Mouse (Mus musculus): Measurements from ENCODE around the gene 2010111I01Rik. TPM values are rescaled to one million over a fixed set of nuclear protein-coding genes. Genes with fewer than 3 reads are reported as not detected.
A peak's percentile ranks its signal among the peaks of the same experiment; 100 is the strongest.

Gene 2010111I01Rik
- polyA plus RNA-seq, 1 experiment from 2014 or later: 23.9 TPM

- Histone ChIP-seq H3K4me2 (no peak overlapping the region), H3K27ac (no peak overlapping the region), H3K4me3 (no peak overlapping the region), H3K9ac (no peak overlapping the region), H3K36me3 (ENCODE audit: poor library complexity, severe bottlenecking) (0 out of 2 replicates have a peak, but pooled peaks cover 2% of the 10 kb centered on the region), H3K4me1 (peaks cover 21% of the 10 kb centered on the region), H3K9me3 (replicated peaks) (no peaks in the 10 kb centered on the region), H3K27me3 (no peaks in the 10 kb centered on the region)
- ATAC-seq: no peak
- 61% methylated on average over 4 of the region's 4 CpGs for WGBS
Observed at GRCm38 (mm10) chr13:63034666-63035065, 70.0 kb downstream of the 2010111I01Rik start.

- H3K27me3 ChIP-seq: no peaks in the 10 kb centered on the region
- no peak for ATAC-seq
- H3K4me1 ChIP-seq: peaks cover 5% of the 10 kb centered on the region
- H3K36me3 ChIP-seq (ENCODE audit: poor library complexity, severe bottlenecking): 0 out of 2 replicates have a peak, but pooled peaks cover 2% of the 10 kb centered on the region
- H3K4me2 ChIP-seq: no peak overlapping the region
- WGBS: 50% methylated on average over 10 of the region's 10 CpGs
- no peak overlapping the region for H3K27ac ChIP-seq
- no peaks in the 10 kb centered on the region for H3K9me3 ChIP-seq (replicated peaks)
- no peak overlapping the region for H3K4me3 ChIP-seq
- H3K9ac ChIP-seq: no peak overlapping the region
Observed at GRCm38 (mm10) chr13:63037906-63038305, 73.2 kb downstream of the 2010111I01Rik start.

GRCm38 (mm10) chr13:63038415-63038814 is 73.7 kb downstream of the 2010111I01Rik start:
- Histone ChIP-seq H3K4me3 (no peak overlapping the region), H3K9ac (no peak overlapping the region; the same call in 1 of the 2 replicates), H3K36me3 (ENCODE audit: poor library complexity, severe bottlenecking) (0 out of 2 replicates have a peak, but pooled peaks cover under 1% of the 10 kb centered on the region), H3K27me3 (no peaks in the 10 kb centered on the region), H3K27ac (no peak overlapping the region), H3K4me2 (no peak overlapping the region), H3K9me3 (replicated peaks) (no peaks in the 10 kb centered on the region), H3K4me1 (no peaks in the 10 kb centered on the region)
- no peak for ATAC-seq
- 85% methylated on average over 2 of the region's 2 CpGs for WGBS

GRCm38 (mm10) chr13:63038871-63039270 is 74.2 kb downstream of the 2010111I01Rik start:
- no peak overlapping the region for H3K27ac ChIP-seq
- no peaks in the 10 kb centered on the region for H3K4me1 ChIP-seq
- 63% methylated on average over 1 of the region's 1 CpGs for WGBS
- H3K9ac ChIP-seq: no peak overlapping the region
- H3K4me3 ChIP-seq: no peak overlapping the region
- H3K27me3 ChIP-seq: no peaks in the 10 kb centered on the region
- no peak for ATAC-seq
- no peaks in the 10 kb centered on the region for H3K36me3 ChIP-seq (ENCODE audit: poor library complexity, severe bottlenecking)
- no peaks in the 10 kb centered on the region for H3K9me3 ChIP-seq (replicated peaks)
- H3K4me2 ChIP-seq: no peak overlapping the region

GRCm38 (mm10) chr13:63039326-63039725 is 74.6 kb downstream of the 2010111I01Rik start:
- Histone ChIP-seq H3K9me3 (replicated peaks) (no peaks in the 10 kb centered on the region), H3K4me1 (no peaks in the 10 kb centered on the region), H3K27me3 (no peaks in the 10 kb centered on the region), H3K4me2 (no peak overlapping the region), H3K36me3 (ENCODE audit: poor library complexity, severe bottlenecking) (no peaks in the 10 kb centered on the region), H3K27ac (no peak overlapping the region), H3K9ac (no peak overlapping the region), H3K4me3 (no peak overlapping the region)
- no peak for ATAC-seq
- 72% methylated on average over 6 of the region's 6 CpGs for WGBS

GRCm38 (mm10) chr13:63039848-63040247 is 75.2 kb downstream of the 2010111I01Rik start:
- H3K36me3 ChIP-seq (ENCODE audit: poor library complexity, severe bottlenecking): no peaks in the 10 kb centered on the region
- no peak overlapping the region for H3K4me3 ChIP-seq
- ATAC-seq: no peak
- no peaks in the 10 kb centered on the region for H3K4me1 ChIP-seq
- no peaks in the 10 kb centered on the region for H3K27me3 ChIP-seq
- H3K27ac ChIP-seq: no peak overlapping the region
- WGBS: 85% methylated on average over 2 of the region's 2 CpGs
- H3K9me3 ChIP-seq (replicated peaks): no peaks in the 10 kb centered on the region
- H3K9ac ChIP-seq: no peak overlapping the region
- H3K4me2 ChIP-seq: no peak overlapping the region

GRCm38 (mm10) chr13:63045504-63046205 is 81.0 kb downstream of the 2010111I01Rik start:
- Histone ChIP-seq H3K4me1 (no peaks in the 10 kb centered on the region), H3K4me3 (no peak overlapping the region), H3K27me3 (no peaks in the 10 kb centered on the region), H3K4me2 (no peak overlapping the region), H3K9ac (no peak overlapping the region), H3K27ac (no peak overlapping the region), H3K36me3 (ENCODE audit: poor library complexity, severe bottlenecking) (no peaks in the 10 kb centered on the region), H3K9me3 (replicated peaks) (no peaks in the 10 kb centered on the region)
- ATAC-seq: no peak
- WGBS: 87% methylated on average over 2 of the region's 2 CpGs

- 48% methylated on average over 7 of the region's 7 CpGs for WGBS
- H3K9me3 ChIP-seq (replicated peaks): no peaks in the 10 kb centered on the region
- H3K4me1 ChIP-seq: no peaks in the 10 kb centered on the region
Observed at GRCm38 (mm10) chr13:63046206-63047020, 81.7 kb downstream of the 2010111I01Rik start.

GRCm38 (mm10) chr13:63063706-63064105 is 99.0 kb downstream of the 2010111I01Rik start:
- H3K9ac ChIP-seq: no peak overlapping the region
- H3K27me3 ChIP-seq: no peaks in the 10 kb centered on the region
- no peak overlapping the region for H3K27ac ChIP-seq
- H3K36me3 ChIP-seq (ENCODE audit: poor library complexity, severe bottlenecking): no peaks in the 10 kb centered on the region
- no peak for ATAC-seq
- no peak overlapping the region for H3K4me3 ChIP-seq
- WGBS: 80% methylated on average over 1 of the region's 1 CpGs
- no peaks in the 10 kb centered on the region for H3K9me3 ChIP-seq (replicated peaks)
- H3K4me1 ChIP-seq: peaks cover 4% of the 10 kb centered on the region; the same call in 1 of the 2 replicates
- no peak overlapping the region for H3K4me2 ChIP-seq

More at GRCm38 (mm10) chr13:63046206-63047020, 81.7 kb downstream of the 2010111I01Rik start:
- no peak overlapping the region for H3K4me2 ChIP-seq
- no peaks in the 10 kb centered on the region for H3K36me3 ChIP-seq (ENCODE audit: poor library complexity, severe bottlenecking)
- peak; percentile 82 for ATAC-seq
- no peak overlapping the region for H3K9ac ChIP-seq
- H3K27me3 ChIP-seq: no peaks in the 10 kb centered on the region
- no peak overlapping the region for H3K4me3 ChIP-seq
- no peak overlapping the region for H3K27ac ChIP-seq

GRCm38 (mm10) chr13:63066607-63067006 is 101.9 kb downstream of the 2010111I01Rik start:
- H3K4me1 ChIP-seq: peaks cover 5% of the 10 kb centered on the region; the same call in 1 of the 2 replicates
- WGBS: 67% methylated on average over 1 of the region's 1 CpGs
- no peak for ATAC-seq

GRCm38 (mm10) chr13:63068371-63069136 is 103.9 kb downstream of the 2010111I01Rik start:
- Histone ChIP-seq H3K36me3 (ENCODE audit: poor library complexity, severe bottlenecking) (no peaks in the 10 kb centered on the region), H3K27ac (no peak overlapping the region), H3K4me2 (no peak overlapping the region), H3K4me3 (no peak overlapping the region), H3K4me1 (peaks cover 5% of the 10 kb centered on the region; the same call in 1 of the 2 replicates), H3K27me3 (no peaks in the 10 kb centered on the region), H3K9ac (no peak overlapping the region), H3K9me3 (replicated peaks) (no peaks in the 10 kb centered on the region)
- WGBS: 72% methylated on average over 4 of the region's 4 CpGs
- no peak for ATAC-seq

More at GRCm38 (mm10) chr13:63066607-63067006, 101.9 kb downstream of the 2010111I01Rik start:
- H3K9me3 ChIP-seq (replicated peaks): no peaks in the 10 kb centered on the region
- H3K27ac ChIP-seq: no peak overlapping the region
- no peak overlapping the region for H3K4me3 ChIP-seq
- H3K36me3 ChIP-seq (ENCODE audit: poor library complexity, severe bottlenecking): no peaks in the 10 kb centered on the region
- no peak overlapping the region for H3K9ac ChIP-seq
- no peak overlapping the region for H3K4me2 ChIP-seq
- H3K27me3 ChIP-seq: no peaks in the 10 kb centered on the region
